Mouse (Mus musculus): ENCODE measurements at regions not wholly inside any gene's neighbourhood (a gene's known extent, or its start where the extent isn't known, plus 50 kb on each side); places are given as distances from the start of the nearest gene placed in this dataset.

DNA sequence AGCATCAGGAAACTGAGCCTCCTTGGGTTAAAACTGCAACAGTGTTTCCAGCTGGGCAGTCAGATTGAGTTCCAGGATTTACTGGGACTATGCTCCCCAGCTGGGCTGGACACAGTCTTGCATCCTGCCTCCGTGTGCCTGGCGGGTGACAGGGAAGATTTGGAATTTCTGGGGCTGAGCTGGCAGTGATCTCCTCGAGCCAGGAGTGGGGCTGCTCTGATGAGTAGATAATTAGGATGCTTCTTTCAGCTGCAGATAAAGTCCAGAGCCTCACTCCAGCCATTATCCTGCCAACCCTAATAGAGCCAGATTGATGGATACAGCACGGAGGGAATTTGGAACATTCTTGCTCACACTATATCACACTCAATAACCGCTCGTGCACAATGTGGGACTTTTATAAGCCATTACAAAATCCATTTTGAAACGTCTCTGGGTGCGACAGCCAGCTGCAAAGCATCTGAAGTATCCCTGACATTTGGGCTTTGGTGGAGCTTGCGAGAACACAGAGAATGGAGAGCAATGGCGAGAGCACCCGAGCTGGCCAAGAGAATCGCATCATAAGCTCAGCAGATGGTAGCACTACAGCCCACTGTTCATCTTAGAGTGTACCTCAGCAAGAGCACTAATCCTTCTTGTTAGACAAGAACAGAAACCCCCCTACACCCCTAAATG lies 311.6 kb upstream of the Klf4 start:
- no peak overlapping the region for H3ac ChIP-seq (ENCODE audit: control insufficient read depth, insufficient read length)
- TF ChIP-seq SRF (IDR thresholded peaks at IDR 0.05; ENCODE audit: control insufficient read depth, insufficient read length, low read depth) = no peak
- TF ChIP-seq MAX (IDR thresholded peaks at IDR 0.05; ENCODE audit: low read depth) = no peak
- no peak for TF ChIP-seq REST (IDR thresholded peaks at IDR 0.05; ENCODE audit: insufficient read depth, insufficient read length)
- no peak for TF ChIP-seq CEBPB (IDR thresholded peaks at IDR 0.05; ENCODE audit: insufficient read depth, poor library complexity, severe bottlenecking)
- no peak for TF ChIP-seq MYOD1 (IDR thresholded peaks at IDR 0.05; ENCODE audit: control insufficient read depth in 1 of 3, insufficient read length in 2 of 3, low read depth in 2 of 3)
- TF ChIP-seq POLR2A (IDR thresholded peaks at IDR 0.05; ENCODE audit: insufficient read length, low read depth) = no peak
- TF ChIP-seq POLR2AphosphoS2 (IDR thresholded peaks at IDR 0.05; ENCODE audit: insufficient read length, low read depth) = no peak
- TF ChIP-seq E2F4 (IDR thresholded peaks at IDR 0.05; ENCODE audit: insufficient read depth) = no peak
- no peak for TF ChIP-seq MYOG (IDR thresholded peaks at IDR 0.05; ENCODE audit: control insufficient read depth in 1 of 3, insufficient read depth in 1 of 3, insufficient read length in 2 of 3, low read depth in 2 of 3)
- no peak for TF ChIP-seq USF1 (IDR thresholded peaks at IDR 0.05; ENCODE audit: low read depth)
- no peak for TF ChIP-seq TCF12 (IDR thresholded peaks at IDR 0.05; ENCODE audit: insufficient read depth, poor library complexity, severe bottlenecking)
- no peaks in the 10 kb centered on the region for H3K79me2 ChIP-seq (ENCODE audit: control insufficient read depth, insufficient read depth)
- no peaks in the 10 kb centered on the region for H3K36me3 ChIP-seq (ENCODE audit: control insufficient read depth, insufficient read depth)
- H3K27me3 ChIP-seq (ENCODE audit: control insufficient read depth, insufficient read depth, insufficient read length) = no peaks in the 10 kb centered on the region
- no peak overlapping the region for H3K4me3 ChIP-seq
- no peak overlapping the region for H3K4me2 ChIP-seq (ENCODE audit: low read depth)

DNA sequence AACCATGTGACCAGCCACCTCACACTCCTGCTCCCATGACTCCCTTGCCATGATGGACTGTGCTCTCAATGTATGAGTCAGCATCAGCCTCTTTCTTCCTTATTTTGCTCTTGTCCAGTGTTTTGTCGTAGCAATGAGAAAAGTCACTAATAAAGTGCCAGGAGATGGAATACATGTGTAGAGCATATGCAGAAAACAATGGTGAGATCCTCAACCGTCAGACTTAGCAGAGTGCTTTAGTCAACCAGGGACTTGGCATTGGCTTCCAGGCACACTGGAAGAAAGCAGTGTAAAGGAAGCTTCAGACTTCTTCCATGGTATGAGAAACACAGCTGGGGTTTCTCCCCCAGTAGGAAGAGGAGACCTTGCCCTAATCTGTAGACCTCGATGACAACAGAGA lies 306.3 kb upstream of the Klf4 start:
- Histone ChIP-seq H3ac (ENCODE audit: control insufficient read depth, insufficient read length) (no peak overlapping the region), H3K4me3 (no peak overlapping the region), H3K36me3 (ENCODE audit: control insufficient read depth, insufficient read depth) (no peaks in the 10 kb centered on the region), H3K27me3 (ENCODE audit: control insufficient read depth, insufficient read depth, insufficient read length) (no peaks in the 10 kb centered on the region), H3K4me2 (ENCODE audit: low read depth) (no peak overlapping the region), H3K79me2 (ENCODE audit: control insufficient read depth, insufficient read depth) (no peaks in the 10 kb centered on the region)
- TF ChIP-seq SRF (IDR thresholded peaks at IDR 0.05; ENCODE audit: control insufficient read depth, insufficient read length, low read depth) (no peak), MYOD1 (IDR thresholded peaks at IDR 0.05; ENCODE audit: control insufficient read depth in 1 of 3, insufficient read length in 2 of 3, low read depth in 2 of 3) (no peak), USF1 (IDR thresholded peaks at IDR 0.05; ENCODE audit: low read depth) (peak; percentile 4)

DNA sequence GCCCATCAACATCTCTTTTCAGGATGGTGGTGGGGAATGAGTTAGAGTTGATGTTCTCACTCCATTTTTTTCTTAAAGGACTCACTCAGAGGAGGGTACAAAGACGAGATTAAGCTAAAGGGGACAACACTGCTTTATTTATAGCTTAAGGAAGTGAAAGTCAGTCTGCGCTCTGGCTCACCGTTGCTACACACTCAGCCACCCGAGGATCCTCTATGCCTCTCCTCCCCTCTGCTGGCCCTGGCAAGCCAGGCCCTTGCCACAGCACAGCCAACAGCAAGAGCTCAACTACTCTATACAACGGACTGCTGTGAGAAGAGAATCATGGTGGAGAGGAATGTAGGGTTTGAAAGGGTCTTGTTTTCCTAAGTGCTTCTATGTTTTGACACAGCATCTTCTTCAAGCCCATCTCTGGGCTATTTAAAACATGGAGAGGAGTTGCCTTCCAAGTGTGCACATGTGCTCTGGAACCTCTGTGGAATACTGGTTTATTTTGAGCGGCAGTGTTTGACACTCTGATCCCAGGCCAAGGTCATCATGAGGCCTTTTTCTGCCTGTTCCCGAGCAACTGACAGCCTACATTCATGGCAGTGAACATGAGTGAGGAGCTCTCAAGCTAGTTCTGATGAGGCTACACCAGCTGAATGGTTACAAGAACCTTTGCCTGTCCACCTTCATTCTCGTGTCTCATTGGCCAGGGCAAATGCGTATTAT lies 291.9 kb upstream of the Klf4 start:
- Histone ChIP-seq H3K79me2 (ENCODE audit: control insufficient read depth, insufficient read depth) (no peaks in the 10 kb centered on the region), H3K4me3 (no peak overlapping the region), H3ac (ENCODE audit: control insufficient read depth, insufficient read length) (no peak overlapping the region), H3K4me2 (ENCODE audit: low read depth) (no peak overlapping the region), H3K27me3 (ENCODE audit: control insufficient read depth, insufficient read depth, insufficient read length) (no peaks in the 10 kb centered on the region), H3K36me3 (ENCODE audit: control insufficient read depth, insufficient read depth) (no peaks in the 10 kb centered on the region)
- TF ChIP-seq POLR2A (IDR thresholded peaks at IDR 0.05; ENCODE audit: insufficient read length, low read depth) (no peak), REST (IDR thresholded peaks at IDR 0.05; ENCODE audit: insufficient read depth, insufficient read length) (no peak), MAX (IDR thresholded peaks at IDR 0.05; ENCODE audit: low read depth) (no peak), TCF12 (IDR thresholded peaks at IDR 0.05; ENCODE audit: insufficient read depth, poor library complexity, severe bottlenecking) (no peak), USF1 (IDR thresholded peaks at IDR 0.05; ENCODE audit: low read depth) (no peak), TCF3 (IDR thresholded peaks at IDR 0.05; ENCODE audit: insufficient read length, low read depth) (no peak)

DNA sequence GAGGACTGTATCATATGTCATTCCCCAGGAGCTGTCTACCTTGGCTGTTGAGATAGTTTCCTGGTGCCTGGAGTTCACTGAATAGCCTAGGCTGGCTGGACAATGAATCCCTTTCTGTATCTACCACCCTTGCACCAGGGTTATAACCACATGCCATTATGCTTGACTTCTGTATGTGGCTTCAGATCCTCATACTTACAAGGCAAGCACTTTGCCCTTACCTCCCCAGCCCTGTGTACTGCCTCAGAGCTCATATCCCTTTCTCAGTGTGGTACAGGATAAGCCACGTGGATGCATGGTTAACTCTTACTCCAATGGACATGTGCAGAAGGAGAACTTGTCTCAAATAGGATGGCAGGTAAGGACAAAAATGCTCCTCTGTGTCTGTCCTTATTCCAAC lies 291.3 kb upstream of the Klf4 start:
- H3K79me2 ChIP-seq (ENCODE audit: control insufficient read depth, insufficient read depth) = no peaks in the 10 kb centered on the region
- no peaks in the 10 kb centered on the region for H3K27me3 ChIP-seq (ENCODE audit: control insufficient read depth, insufficient read depth, insufficient read length)
- H3ac ChIP-seq (ENCODE audit: control insufficient read depth, insufficient read length) = no peak overlapping the region
- H3K4me2 ChIP-seq (ENCODE audit: low read depth) = no peak overlapping the region
- no peaks in the 10 kb centered on the region for H3K36me3 ChIP-seq (ENCODE audit: control insufficient read depth, insufficient read depth)
- no peak overlapping the region for H3K4me3 ChIP-seq
- no peak for TF ChIP-seq MYOG (IDR thresholded peaks at IDR 0.05; ENCODE audit: control insufficient read depth in 1 of 3, insufficient read depth in 1 of 3, insufficient read length in 2 of 3, low read depth in 2 of 3)
- TF ChIP-seq USF1 (IDR thresholded peaks at IDR 0.05; ENCODE audit: low read depth) = no peak
- TF ChIP-seq MAX (IDR thresholded peaks at IDR 0.05; ENCODE audit: low read depth) = no peak
- no peak for TF ChIP-seq E2F4 (IDR thresholded peaks at IDR 0.05; ENCODE audit: insufficient read depth)
- no peak for TF ChIP-seq MYOD1 (IDR thresholded peaks at IDR 0.05; ENCODE audit: control insufficient read depth in 1 of 3, insufficient read length in 2 of 3, low read depth in 2 of 3)
- no peak for TF ChIP-seq TCF12 (IDR thresholded peaks at IDR 0.05; ENCODE audit: insufficient read depth, poor library complexity, severe bottlenecking)
- no peak for TF ChIP-seq SRF (IDR thresholded peaks at IDR 0.05; ENCODE audit: control insufficient read depth, insufficient read length, low read depth)
- no peak for TF ChIP-seq CEBPB (IDR thresholded peaks at IDR 0.05; ENCODE audit: insufficient read depth, poor library complexity, severe bottlenecking)
- TF ChIP-seq POLR2AphosphoS2 (IDR thresholded peaks at IDR 0.05; ENCODE audit: insufficient read length, low read depth) = no peak
- TF ChIP-seq REST (IDR thresholded peaks at IDR 0.05; ENCODE audit: insufficient read depth, insufficient read length) = no peak
- no peak for TF ChIP-seq TCF3 (IDR thresholded peaks at IDR 0.05; ENCODE audit: insufficient read length, low read depth)
- no peak for TF ChIP-seq POLR2A (IDR thresholded peaks at IDR 0.05; ENCODE audit: insufficient read length, low read depth)

Data from myocyte (in vitro differentiated cells).